Mouse (Mus musculus): ENCODE measurements around the gene Cdc34.
"Not testable (repeated sequence)": the region's sequence is repeated elsewhere in the genome, so short reads cannot be mapped to it uniquely, and the experiment has no call there.

Cdc34 gene

DNA sequence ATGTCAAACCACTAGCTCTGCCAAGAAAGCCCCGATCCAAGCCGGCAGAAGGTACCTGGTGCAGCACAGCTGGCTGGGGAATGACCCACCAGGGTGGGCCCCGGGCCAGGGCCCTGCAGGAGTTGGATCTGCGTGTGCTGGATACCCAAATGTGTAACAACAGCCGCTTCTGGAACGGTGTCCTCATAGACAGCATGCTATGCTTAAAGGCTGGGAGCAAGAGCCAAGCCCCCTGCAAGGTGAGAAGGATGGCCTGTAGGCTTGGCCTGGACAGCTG lies 12.3 kb downstream of the Cdc34 start:
- no peak for DNase-seq (ENCODE audit: low read depth in 2 of 2, low spot score in 2 of 2)

DNA sequence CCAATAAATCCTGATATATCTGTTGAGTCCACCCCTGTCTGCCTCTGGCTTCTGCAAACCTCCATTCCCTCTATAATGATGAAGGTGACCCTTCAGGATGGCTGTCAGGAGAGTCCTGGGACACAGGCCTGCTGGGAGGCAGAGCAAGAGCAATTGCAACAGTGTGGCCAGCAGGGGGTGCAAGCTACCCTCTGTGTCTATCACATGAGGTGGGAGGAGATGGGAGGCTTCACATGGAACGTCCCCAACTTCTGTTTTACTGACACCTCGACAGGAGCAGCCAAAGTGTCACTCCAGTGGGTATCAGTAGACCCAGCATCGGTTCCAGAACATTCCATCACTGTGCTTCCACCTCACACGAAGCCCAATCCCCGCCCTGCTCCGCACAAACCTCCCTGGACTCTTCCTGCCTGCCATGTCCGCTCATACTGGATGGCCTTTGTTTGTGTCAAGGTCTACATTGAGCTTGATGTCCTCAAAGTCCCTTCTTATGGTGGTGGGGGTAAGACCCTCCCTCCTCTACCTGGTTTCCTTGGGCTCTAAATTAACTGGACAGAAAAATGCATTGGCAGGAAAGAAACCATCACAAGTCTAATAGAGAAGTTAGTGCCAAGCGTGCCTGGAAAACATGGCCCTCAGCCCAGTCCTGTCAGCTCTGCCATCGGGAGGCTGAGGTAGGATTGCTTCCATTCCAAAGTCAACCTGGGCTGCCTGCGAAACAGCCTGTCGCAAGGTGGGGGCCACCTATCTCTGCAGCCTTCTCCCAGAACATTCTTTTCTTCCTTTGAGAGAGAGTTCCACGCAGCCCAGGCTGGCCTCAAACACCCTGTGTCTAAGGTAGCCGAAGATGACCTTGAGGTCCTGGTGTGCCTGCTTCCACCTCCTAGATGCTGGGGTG lies 13.5 kb downstream of the Cdc34 start:
- peak; percentile 57 to 74 for DNase-seq (ENCODE audit: low read depth in 2 of 2, low spot score in 2 of 2)

DNA sequence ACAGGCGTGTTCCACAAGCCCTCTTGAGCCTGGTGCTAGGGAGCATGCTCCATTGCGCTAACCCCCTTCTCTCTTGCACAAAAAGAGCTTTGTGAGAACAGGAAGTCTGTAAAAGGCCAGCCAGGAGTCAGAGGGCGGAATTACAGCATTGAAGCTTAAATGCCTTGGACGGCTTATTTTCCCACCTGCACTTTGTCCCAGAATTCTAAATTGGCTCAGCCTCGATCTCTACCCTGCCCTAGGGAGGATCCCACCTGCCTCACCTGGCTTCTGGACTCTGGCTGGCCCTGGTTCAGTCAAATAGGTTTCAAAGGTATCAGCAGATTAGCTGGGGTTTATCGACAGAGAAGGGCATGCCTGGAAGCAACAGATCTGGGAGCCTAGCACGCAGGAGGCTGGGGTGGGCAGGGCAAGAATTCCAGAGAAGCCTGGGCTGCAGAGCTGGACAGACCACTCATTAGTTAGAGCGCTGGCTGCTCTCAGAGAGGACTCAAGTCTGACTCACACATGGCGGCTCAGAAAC lies 14.2 kb downstream of the Cdc34 start:
- no peak for DNase-seq (ENCODE audit: low read depth in 2 of 2, low spot score in 2 of 2)

DNA sequence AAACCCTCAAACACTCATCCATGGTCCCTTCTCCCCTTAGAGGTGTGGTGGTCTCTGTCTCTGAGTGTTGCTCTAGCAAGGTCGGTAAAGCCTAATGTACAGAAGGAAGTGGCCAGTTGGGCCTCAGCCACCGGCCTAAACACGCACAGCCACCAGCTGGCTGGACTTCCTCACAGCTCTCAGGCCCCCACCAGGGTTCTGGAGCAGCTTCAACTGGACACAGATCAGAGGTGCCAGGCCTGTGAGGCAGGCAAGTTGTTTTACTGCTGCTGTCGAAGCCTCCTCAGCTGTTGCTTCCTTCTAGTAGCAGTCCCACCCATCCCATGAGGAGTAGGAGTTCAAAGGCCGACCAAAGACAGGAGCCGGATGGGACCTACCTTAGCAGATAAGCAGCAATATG lies 15.9 kb downstream of the Cdc34 start:
- DNase-seq (ENCODE audit: low read depth in 2 of 2, low spot score in 2 of 2), result no peak

DNA sequence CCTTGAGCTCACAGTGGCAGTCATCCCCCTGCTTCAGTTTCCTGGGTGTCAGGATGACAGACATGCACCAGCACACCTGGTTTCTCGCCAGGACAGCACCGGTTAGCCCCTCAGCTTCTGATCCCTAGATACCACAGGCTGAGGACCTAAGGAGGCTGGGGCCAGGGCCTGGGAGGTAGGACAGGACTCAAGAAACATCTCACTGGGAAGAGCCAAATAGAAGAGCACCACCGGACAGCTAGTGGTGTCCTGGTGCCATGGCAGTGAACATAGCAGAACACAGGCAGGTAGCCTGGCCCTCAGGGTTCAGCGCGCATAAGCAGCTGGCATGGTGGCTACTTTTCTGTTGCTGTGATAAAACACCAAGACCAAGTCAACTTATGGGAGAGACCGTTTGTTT lies 16.5 kb downstream of the Cdc34 start:
- no peak for DNase-seq (ENCODE audit: low read depth in 2 of 2, low spot score in 2 of 2)

DNA sequence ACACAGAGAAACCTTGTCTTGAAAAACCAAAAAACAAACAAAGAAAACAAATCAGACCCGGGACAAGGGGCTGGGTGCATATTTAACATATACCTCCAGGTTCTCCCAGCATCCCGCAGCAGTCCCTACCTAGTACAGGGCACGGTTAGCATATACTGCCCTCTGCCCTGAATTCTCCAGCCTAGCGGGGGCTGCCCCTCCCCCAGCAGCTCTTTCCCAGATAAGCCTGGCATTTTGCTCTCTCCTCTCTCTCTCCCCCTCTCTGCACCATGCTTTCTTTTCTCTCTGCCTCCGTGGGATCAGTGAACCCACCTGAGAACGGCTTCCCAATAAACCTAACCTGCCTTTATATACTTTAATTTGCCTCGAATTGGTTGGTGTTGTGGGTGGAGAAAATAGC lies 18.7 kb downstream of the Cdc34 start:
- no peak for DNase-seq (ENCODE audit: low read depth in 2 of 2, low spot score in 2 of 2)

DNA sequence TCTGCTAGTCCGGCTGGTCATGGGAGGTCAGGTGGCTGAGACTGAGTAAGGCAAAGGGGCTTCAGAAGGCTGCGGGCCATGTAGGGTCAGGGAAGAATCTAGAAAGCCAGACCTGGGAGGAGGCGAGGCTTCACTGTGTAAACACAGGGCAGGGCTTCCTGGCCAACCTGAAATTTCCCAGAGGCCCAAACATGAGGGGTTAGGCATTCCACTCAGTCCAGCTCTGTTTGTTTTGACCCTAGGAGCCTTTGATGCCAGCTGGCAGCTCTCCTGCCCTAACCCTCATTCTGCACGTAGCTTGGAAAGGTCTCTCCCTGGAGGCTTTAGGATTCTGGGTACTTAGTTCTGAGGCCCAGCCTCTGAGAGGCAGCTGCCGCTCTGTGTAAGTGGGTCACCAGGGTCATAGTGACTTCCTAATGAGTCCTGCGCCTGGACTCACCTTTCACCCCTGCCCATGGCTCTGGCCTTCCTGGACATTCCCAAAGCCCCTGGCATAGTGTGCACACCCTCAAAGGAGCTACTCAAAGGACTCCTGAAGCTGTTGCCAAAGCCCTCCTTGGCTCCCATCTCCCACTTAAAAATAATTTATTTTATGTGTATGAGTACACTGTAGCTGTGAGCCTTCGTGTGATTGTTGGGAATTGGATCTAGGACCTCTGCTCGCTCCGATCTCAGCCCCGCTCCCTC lies 19.6 kb downstream of the Cdc34 start:
- DNase-seq (ENCODE audit: low read depth in 2 of 2, low spot score in 2 of 2), result no peak

DNA sequence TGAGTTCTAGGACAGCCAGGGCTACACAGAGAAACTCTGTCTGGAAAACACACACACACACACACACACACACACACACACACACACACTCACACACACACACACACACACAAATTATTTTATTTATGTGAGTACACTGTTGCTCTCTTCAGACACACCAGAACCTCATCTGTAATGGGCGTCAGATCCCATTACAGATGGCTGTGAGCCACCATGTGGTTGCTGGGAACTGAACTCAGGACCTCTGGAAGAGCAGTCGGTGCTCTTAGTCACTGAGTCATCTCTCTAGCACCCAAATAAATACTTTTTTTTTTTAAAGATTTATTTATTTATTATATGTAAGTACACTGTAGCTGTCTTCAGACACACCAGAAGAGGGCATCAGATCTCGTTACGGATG lies 21.0 kb downstream of the Cdc34 start:
- DNase-seq (ENCODE audit: low read depth in 2 of 2, low spot score in 2 of 2), result not testable (repeated sequence)

DNA sequence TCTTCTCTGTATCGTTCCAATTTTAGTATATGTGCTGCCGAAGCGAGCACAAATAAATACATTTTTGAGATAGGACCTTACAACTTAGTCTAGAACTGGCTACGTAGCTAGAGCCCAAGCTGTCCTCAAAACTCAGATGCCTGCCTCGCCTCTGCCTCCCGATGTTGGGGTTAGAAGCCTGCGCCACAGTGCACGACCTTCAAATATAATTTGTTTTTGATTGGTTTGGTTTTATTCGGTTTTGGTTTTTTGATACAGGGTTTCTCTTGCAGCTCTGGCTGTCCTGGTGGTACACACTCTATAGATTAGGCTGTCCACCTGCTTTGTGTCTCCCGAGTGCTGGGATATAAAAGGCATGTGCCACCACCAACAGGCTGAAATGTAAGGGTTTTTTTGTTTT lies 21.5 kb downstream of the Cdc34 start:
- no peak for DNase-seq (ENCODE audit: low read depth in 2 of 2, low spot score in 2 of 2)

DNA sequence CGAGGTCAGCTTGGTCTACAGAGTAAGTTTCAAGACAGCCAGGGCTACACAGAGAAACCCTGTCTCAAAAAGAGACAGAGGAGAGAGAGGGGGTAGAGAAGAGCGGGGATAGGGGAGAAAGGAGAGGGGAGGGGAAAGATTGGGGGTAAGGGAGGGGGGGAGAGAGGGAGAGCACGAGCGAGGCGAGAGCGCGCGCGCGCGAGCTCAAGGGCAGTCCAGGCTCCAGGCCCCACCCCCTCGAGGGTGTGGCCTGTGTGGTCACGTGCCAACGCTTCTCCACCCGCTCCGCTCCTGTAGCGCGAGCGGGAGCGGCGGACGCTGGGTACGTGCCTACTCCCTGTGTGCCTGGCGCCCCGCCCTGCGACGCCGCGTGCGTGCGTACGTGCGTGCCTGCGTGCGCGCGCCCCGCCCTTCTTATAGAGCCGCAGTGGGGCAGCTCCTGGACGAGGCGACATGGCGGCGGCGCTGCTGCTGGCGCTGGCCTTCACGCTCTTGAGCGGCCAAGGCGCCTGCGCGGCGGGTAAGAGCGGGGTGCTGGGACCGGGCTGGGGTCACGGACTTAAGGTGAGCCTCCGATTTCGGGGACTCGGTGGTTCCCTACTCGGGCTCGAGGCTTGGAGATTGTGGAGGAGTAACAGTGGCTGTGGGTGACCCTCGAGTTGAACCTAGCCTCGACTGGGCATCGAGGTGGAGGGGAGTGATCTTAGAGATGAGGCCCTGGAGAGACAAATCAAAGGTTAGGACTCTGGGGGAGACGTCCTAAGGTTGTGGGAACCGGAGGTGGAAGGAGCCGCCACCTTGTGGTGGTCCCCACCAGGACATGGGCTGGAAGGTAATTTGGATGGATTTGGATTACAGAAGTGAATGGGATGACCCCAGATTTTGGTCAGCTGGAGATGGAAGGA lies 22.3 kb downstream of the Cdc34 start, which contains the start of gene Bsg:
Bsg (plus strand) TSS at position 427 of the 905 bp plus-strand sequence.
- peak; percentile 95 to 97 for DNase-seq (ENCODE audit: low read depth in 2 of 2, low spot score in 2 of 2)

DNA sequence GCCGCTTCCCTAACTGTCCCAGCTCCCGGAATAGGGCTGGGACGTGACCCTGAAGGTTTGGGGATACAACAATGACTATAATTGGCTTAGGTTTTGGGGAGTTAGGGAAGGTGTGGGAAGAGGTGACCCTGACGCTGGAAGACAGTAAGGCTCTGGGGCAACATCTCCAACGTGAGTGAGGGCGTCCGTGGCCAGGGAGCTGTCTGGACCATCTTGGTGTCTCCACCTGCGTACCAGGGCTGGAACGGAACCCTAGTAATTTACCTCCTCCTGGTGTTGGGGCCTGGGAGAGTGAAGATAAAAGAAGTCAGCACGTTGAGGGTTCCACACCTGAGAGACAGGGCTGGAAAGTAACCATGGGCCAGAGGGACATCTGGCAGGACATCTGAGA lies 23.0 kb downstream of the Cdc34 start:
- DNase-seq (ENCODE audit: low read depth in 2 of 2, low spot score in 2 of 2), result no peak

DNA sequence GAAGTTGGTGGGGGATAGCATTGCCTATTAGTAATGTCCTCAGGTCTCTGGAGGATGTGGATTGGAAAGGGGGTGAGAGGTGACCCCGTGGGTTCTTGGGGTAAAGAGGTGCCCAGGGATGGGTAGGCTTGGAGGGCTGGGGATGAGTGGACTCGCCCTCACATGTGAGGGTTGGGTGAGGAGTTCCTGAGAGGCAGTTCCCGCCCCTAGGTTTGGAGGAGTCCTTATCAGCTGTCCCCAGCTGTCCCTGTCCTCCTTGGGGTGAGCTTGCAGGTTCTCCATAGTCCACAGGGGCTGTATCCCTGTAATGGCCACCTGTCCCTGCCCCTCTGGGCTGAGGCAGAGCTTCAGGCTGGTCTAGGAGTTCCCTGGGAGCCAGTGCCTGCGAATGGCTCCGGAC lies 24.0 kb downstream of the Cdc34 start:
- DNase-seq (ENCODE audit: low read depth in 2 of 2, low spot score in 2 of 2), result no peak

DNA sequence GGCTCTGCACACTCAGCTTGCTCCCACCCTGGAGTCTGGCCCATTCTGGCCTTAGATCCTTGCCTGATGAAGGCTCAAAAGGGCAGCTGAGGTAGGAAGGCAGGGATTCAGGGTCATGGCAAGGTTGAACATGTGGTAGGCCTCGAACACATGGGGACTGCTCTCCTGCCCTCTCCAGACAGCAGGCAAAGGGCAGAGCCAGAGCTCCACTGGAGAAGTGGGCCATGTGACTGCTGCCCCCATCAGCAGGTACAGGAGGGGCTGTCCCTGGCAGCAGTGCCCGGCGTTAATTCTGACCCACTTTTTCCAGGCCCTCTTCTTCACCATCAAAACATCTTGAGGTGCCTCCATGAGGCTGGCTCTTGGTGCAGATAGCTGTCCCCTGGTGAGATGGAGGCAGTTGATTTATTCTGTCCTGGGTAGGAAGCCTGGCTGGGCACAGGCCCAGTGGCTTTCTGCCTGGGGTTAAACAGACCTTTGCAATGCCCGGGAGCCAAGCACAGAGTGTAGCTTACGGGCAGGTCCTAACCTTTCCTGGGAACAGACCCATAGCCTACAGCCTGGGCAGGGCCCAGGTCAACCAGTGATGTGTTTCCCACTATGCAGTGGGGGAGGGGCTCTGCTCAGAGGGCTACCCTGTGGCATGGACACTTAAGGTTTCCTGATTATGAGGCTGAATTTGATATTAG lies 24.6 kb downstream of the Cdc34 start:
- no peak for DNase-seq (ENCODE audit: low read depth in 2 of 2, low spot score in 2 of 2)

DNA sequence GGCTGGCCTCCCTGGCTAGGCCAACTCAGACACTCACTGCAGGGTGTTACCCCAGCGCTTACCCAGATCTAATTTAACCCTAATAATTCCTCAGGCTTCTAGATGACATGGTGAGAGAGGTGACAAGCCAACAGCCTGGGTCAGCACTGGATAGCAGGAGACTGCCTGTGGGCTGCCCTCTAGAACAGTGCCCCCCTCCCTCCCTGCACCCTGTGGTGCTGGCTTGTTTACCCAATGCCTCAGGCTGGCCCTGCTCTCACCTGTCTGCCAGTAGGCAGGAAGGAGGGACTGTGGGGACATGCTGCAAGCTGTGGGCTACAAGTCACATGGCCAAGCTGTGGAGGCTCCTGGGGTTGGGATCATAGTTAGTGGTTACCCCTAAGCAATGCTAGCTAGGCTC lies 25.2 kb downstream of the Cdc34 start:
- DNase-seq (ENCODE audit: low read depth in 2 of 2, low spot score in 2 of 2), result no peak

DNA sequence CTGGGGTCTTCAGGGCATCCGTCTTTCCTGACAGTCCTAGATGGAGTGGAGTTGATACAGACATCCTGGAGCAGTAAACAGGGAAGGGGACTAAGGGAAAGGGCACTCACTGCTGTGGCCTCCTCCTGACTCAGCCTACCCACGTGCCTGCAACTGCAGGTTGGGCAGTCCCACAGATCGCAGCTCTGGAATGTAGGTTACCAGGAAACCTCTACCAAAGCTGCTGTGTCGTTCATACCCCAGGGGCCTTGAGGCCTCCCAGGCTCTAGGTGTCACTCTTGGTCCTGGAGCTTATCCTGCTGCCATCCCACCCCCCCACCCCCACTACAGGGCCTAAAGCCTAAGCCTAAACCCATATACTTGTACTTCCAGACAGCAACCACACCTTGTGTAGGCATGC lies 25.8 kb downstream of the Cdc34 start:
- DNase-seq (ENCODE audit: low read depth in 2 of 2, low spot score in 2 of 2), result no peak

DNA sequence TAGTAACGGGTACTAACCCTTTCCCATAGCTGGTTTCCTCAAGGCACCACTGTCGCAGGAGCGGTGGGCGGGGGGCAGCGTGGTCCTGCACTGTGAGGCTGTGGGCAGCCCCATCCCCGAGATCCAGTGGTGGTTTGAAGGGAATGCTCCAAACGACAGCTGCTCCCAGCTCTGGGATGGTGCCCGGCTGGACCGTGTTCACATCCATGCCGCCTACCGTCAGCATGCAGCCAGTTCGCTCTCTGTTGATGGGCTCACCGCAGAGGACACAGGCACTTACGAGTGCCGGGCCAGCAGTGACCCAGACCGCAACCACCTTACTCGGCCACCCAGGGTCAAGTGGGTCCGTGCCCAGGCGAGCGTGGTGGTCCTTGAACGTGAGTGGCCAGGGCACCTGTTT lies 26.7 kb downstream of the Cdc34 start:
- no peak for DNase-seq (ENCODE audit: low read depth in 2 of 2, low spot score in 2 of 2)

DNA sequence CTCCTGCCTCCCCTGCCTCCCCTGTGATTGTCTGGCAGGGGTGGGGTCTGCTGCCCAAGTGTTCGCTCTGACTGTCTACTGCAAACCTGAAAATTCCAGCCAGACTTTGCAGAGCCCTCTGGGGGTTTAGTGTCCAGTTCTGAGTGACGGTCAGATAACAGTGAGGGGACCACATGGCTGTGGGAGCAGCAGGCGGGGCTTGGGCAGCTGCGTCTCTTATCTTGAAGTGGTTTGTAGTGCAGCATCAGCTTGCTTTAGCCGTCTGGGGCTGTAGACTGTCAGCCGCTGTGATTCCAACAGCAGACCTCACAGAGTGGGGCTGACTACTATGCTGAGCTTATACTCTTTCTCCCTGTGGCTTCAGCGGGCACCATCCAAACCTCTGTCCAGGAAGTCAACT lies 27.3 kb downstream of the Cdc34 start:
- no peak for DNase-seq (ENCODE audit: low read depth in 2 of 2, low spot score in 2 of 2)

DNA sequence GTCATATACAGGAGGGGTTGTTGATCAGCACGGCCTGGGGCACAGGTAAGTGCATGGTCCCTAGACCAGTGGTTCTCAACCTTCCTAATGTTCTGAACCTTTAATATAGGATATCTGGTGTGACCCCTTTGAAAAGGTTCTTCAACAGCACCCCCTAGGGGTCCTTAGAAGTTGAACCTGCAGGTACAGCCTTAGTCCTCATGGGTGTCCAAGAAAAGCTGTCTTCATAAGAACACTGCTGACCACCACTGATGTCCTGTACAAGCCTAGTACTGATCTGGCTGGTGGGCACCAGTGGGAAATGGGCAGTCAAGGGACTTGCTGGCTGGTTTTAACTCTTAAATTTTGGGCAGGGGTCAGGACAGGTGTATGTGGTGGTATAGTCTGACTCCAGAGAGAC lies 30.0 kb downstream of the Cdc34 start:
- peak in 1 of 2 experiments; percentile 32 for DNase-seq (ENCODE audit: low read depth in 2 of 2, low spot score in 2 of 2)

DNA sequence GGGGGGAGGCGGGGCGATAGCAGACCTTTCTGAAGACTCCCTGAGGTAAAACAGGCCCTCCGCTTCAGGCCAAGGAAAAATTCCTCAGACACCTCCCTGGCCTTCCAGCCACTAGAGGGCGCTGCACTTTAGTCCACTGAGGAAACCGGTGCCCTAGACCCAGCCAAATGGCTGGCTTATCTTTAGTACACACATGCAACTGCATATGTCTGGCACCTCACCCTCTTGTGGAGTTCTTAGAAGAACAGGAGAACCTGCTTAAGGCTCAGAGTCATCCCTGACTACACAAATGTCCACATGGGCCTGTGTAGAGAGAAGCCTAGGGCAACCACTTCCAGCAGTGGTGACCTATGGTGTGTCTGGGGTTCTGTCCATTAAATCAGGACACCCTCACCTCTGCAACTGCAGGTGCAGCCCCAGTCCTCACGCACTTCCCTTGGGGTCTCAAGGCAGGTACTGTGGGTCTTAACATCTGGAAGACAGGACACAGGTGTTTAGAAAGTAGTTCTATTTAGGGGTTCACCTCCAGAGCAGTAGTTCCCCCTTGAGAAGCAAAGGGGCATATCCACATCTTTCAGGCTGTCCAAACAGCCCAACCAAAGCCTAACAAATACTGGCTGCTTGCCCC lies 30.6 kb downstream of the Cdc34 start:
- peak; percentile 71 to 81 for DNase-seq (ENCODE audit: low read depth in 2 of 2, low spot score in 2 of 2)

DNA sequence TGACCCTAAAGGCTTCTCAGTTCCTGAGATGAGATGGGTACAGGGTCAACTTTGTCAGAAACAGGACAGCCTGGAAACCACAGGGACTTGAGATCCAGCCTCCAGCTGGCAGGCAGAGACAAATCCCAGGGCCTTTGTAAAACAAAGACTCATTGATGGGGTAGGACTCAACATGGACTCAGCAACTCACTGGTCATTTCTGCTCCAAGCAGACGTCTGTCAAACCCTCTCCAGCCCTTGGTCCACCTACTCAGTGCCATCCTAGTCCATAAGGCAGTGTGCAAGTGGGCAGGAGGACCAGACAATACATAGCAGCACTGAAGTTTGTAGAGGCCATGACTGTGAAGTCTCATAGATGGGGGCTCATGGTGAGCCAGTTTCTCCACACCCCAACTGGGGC lies 31.2 kb downstream of the Cdc34 start:
- no peak for DNase-seq (ENCODE audit: low read depth in 2 of 2, low spot score in 2 of 2)
